Mouse (Mus musculus): ENCODE measurements around the gene Tango6.
A peak's percentile ranks its signal among the peaks of the same experiment; 100 is the strongest.
"Not testable (repeated sequence)": the region's sequence is repeated elsewhere in the genome, so short reads cannot be mapped to it uniquely, and the experiment has no call there.

The Tango6 gene

DNA sequence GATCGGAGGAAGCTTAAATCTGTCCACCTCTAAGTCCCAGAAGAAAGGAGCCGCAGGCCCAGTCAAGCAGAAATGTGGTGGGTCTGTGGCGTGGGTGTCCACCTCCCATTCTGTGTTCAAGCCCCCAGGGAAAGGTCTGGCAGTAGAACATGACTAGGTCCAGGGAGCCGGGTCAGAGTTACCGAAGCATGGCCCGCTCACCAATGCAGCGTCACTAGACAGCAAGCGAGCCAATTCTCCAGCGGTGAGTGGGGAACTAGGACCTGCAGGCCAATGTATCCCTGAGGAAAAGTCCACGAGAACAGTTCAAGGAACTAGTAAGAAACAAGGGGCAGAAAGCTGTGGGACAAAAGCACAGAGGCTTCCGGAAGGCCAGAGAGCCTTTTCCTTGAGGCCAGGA, 201.2 kb downstream of the Tango6 start:
- DNase-seq = not testable (repeated sequence)

DNA sequence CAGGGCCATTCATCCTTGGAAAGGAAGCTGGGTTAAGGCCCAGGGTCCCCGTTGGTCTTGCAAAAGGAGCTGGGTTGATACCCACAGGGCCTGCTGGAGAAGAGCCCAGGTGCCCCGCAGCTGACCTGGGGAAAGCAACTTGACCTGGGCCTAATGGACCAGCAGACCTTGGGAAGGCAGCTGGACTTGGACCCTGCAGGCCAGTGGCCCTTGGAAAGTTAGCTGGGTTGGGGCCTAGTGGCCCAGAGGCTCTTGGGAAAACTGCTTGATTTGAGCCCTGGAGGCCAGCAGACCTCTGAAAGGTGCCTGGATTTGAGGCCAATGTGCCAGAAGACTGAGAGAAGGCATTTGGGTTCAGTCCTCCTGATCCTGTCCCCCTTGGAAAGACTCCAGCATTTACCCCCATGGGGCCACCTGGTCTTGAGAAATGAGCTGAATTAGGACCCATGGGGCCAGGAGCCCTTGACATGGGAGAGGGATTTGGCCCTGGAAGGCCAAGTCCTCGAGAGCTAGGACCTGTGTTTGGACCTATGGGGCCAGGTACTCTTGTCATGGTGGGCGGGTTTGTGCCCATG, 202.0 kb downstream of the Tango6 start:
- not testable (repeated sequence) for DNase-seq

DNA sequence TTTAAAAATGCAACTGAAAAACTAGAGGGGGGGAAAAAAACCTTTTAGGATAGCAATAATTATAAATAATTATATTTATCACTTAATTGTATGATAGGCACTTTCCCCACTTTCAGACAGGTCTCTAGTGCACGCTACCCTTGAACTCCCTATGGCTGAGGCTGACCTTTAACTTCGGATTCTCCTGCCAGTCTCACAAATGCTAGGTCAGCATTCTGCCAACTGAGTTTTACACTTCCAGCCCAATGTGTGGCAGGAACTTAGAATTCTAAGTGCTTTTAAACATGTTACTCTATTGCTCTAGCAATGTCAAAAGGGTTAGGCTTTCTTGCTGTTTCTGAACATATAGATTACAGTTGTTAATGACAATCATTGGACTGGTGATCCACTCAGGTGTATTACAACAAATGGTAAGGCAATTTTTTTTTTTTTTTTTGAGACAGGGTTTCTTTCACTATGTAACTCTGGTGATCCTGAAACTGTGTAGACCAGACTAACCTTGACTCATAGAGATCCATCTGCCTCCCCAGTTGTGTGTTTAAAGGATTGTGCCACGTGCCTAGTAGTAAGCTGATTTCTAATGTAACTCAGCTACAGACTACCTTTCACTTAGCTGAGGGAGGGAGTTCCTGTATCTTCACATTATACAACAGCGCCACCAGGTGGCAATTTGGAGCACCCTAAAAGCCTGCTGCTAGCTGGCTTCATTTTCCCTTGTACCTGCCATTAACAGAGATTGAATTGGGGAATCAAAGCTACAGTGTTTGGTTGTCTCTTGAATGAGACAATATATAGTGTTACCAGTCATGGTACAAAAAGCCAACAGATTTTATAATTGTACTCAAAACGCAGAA, 204.7 kb downstream of the Tango6 start:
- DNase-seq = peak; percentile 83 to 85

DNA sequence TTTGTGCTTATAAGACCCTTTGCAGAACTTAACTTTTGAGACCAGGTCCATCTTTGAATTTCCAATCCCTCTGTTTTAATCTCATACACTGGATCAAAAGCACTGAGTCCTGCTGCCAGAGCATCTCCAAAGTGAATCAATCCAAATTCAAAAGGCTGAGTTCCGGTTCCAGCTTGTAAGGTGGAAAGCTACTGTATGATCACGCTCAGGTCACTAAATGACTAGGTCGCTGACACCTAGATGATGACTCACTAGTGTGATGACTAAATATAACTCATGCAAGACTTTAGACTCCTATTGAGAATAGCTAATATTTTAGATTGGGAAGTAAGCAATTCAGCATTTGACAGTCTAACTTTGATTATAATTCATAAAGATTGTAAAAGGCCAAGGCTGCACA, 205.9 kb downstream of the Tango6 start:
- DNase-seq = no peak

DNA sequence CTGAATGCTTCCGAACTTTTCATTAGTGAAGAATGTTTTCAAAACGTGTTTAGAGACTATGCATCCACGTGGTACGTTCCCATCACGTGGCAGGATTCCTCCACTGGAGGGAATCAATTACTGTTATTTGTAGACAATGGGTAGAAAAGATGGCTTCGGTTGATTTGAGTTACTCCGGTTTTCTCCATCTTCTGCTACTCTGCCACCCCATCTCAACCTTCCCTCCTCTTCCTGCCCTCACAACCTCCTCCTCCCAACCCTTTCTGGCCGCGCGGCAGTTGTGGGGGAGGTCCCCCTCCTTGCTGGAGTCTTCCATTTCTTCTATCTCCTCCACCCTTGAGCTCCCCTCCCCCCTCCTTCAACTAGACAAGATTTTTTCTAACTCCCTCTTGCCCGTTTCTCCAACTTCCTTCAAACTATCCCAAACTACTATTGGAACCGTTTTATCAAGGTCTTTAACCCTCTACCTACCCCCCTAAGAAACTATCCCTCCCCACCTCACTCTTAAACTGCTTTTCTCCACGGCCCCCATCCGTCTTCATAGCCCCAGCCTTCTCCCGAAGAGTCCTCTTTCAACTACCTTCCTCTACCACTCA, 209.4 kb downstream of the Tango6 start:
- DNase-seq = peak; percentile 27 to 33

DNA sequence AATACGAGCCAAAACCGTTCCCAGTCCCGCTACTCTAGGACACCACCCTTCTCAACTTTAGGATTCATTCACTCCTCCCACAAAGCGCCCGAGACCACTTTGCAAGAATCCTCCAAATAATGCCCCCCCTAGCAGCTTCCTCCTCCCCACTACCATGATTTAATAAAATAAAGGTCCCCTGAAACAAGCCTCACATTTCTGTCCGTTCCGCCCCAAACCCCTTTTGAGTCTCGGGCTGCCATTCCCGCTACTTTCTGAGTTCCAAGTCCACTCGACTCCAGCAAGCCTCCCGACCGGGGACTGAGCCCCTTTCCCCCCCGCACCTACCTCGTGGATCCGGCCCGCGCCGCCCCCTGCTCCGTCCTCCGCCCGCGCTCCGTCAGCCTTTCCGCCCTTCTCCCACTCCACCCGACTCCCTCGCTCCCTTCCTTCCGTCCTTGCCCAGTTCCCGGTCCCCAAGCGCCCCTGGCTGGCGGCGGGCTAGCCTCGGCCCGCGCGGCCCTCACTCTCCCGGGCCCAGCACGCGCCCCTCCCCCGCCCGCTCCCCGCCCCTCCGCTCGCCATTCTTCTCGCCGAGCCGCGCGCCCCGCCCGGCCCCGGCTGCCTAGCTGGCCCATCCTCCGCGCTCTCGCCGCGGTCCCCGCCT, 210.1 kb downstream of the Tango6 start:
- no peak for DNase-seq

DNA sequence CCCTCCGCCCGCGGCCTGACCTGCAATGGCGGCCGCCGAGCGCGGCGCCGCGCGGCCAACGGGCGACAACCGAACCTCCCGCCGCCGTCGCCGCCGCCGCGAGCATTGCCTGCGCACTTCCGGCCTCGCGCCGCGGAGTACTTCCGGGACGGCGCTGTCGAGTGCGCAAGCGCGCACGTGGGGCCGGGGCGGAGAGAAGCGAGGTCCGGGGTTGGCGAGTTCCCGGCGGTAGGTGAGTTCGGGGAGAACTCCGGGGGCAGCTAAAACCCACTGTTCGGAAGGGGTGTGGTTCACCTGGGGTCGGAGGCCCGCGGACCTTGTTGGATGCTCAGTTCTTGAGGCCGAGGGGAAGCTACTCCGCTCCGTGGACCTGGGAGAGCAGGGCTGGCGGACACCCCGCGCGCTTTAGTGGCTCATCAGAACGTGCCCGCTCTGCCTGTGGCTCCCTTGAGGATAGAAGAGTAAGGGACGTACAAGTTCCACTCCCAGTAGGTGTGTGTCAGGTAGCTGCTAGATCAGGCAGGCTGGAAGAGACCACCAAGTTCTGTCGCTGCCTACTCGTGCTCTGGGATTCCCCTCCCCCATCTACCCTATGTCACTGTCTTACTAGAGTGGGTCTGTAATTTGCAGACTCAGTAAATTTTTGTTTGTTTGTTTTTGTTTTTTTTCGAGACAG, 210.8 kb downstream of the Tango6 start, which contains the start of gene Utp4:
Gene Utp4, plus strand, starts transcription at position 156 of the 676 bp plus-strand sequence.
- DNase-seq = peak; percentile 88 to 93

DNA sequence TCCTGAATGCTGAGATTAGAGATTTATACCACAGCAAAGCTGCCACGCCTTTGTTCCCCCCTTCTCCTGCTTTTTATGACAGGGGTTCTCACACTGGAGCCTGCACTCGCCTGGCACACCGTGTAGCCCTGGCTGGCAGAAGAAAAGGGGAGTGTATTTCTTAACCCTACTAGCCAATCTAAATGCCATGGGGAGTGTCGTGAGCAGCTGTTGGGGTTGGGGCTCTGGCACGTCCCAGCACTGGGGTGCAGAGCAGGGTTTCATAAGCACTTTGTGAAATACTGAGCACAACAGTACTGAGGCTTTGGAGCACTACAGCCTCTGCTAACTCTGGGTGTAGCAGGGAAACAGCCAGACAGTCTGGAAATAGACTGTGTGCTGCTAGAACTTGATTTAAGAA, 216.6 kb downstream of the Tango6 start:
- no peak for DNase-seq
